Mouse (Mus musculus): ENCODE measurements around the gene Tmem267. TPM values are rescaled to one million over a fixed set of nuclear protein-coding genes. Genes with fewer than 3 reads are reported as not detected.
"Not testable (repeated sequence)": the region's sequence is repeated elsewhere in the genome, so short reads cannot be mapped to it uniquely, and the experiment has no call there.

The Tmem267 gene
- polyA plus RNA-seq, 1 experiment from 2014 or later, result 7.5 TPM

DNA sequence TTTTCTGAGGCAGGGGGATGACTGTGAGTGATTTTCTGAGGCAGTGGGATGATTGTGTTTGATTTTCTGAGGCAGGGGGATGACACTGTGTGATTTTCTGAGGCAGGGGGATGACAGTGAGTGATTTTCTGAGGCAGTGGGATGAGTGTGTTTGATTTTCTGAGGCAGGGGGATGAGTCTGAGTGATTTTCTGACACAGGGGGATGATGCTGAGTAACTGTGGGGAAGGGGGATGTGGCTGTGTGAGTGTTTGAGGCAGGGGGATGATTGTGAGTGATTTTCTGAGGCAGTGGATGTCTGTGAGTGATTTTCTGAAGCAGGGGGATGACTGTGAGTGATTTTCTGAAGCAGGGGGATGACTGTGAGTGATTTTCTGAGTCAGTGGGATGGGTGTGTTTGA, 110.6 kb downstream of the Tmem267 start:
- CTCF ChIA-PET; POLR2A ChIA-PET; in situ Hi-C loops (cut with MboI; ENCODE audit: low pct_unique_long_range_greater_than_20kb); DNase-seq (ENCODE audit: low read depth, low spot score); H3K27me3 ChIP-seq: not testable (repeated sequence)
- peak; percentile 24 for ATAC-seq

DNA sequence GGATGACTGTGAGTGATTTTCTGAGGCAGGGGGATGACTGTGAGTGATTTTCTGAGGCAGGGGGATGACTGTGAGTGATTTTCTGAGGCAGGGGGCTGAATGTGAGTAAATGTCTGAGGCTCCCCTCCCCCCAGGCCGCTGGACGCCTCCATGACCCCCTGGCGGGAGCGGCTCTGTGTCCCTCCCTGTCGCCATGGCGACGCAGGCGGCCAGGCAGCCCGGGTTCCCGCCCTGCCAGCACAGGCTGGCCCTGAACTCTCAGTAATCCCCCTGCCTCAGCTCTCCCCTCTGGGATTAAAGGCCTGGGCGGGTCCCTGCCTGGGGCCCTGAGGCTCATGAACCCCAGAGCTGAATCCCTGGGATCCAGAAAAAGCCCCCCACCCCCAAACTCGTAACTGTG, 111.2 kb downstream of the Tmem267 start:
- DNase-seq (ENCODE audit: low read depth, low spot score); H3K27me3 ChIP-seq; CTCF ChIA-PET; POLR2A ChIA-PET; in situ Hi-C loops (cut with MboI; ENCODE audit: low pct_unique_long_range_greater_than_20kb): not testable (repeated sequence)
- ATAC-seq, result peak; percentile 14

DNA sequence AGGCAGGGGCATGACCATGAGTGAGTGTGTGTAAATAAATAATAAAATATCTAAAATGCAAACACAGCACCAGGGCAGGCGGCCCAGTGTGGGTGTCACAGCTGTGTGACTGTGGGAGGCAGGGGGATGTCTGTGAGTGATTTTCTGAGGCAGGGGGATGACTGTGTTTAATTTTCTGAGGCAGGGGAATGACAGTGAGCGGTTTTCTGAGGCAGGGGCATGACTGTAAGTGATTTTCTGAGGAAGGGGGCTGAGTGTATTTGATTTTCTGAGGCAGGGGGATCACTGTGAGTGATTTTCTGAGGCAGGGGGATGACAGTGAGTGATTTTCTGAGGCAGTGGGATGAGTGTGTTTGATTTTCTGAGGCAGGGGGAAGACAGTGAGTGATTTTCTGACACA, 111.7 kb downstream of the Tmem267 start:
- CTCF ChIA-PET; H3K27me3 ChIP-seq; DNase-seq (ENCODE audit: low read depth, low spot score); in situ Hi-C loops (cut with MboI; ENCODE audit: low pct_unique_long_range_greater_than_20kb); POLR2A ChIA-PET; ATAC-seq: not testable (repeated sequence)

DNA sequence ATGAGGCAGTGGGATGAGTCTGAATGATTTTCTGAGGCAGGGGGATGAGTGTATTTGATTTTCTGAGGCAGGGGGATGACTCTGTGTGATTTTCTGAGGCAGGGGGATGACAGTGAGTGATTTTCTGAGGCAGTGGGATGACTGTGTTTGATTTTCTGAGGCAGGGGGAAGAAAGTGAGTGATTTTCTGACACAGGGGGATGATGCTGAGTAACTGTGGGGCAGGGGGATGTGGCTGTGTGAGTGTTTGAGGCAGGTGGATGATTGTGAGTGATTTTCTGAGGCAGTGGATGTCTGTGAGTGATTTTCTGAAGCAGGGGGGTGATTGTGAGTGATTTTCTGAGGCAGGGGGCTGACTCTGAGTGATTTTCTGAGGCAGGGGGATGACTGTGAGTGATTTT, 112.3 kb downstream of the Tmem267 start:
- POLR2A ChIA-PET; CTCF ChIA-PET; DNase-seq (ENCODE audit: low read depth, low spot score); H3K27me3 ChIP-seq; in situ Hi-C loops (cut with MboI; ENCODE audit: low pct_unique_long_range_greater_than_20kb); ATAC-seq: not testable (repeated sequence)

DNA sequence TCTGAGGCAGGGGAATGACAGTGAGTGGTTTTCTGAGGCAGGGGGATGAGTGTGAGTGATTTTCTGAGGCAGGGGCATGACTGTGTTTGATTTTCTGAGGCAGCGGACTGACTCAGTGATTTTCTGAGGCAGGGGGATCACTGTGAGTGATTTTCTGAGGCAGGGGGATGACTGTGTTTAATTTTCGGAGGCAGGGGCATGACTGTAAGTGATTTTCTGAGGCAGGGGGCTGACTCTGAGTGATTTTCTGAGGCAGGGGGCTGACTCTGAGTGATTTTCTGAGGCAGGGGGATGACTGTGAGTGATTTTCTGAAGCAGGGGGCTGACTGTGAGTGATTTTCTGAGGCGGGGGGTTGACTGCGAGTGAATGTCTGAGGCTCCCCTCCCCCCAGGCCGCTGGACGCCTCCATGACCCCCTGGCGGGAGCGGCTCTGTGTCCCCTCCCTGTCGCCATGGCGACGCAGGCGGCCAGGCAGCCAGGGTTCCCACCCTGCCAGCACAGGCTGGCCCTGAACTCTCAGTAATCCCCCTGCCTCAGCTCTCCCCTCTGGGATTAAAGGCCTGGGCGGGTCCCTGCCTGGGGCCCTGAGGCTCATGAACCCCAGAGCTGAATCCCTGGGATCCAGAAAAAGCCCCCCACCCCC, 115.0 kb downstream of the Tmem267 start:
- ATAC-seq; in situ Hi-C loops (cut with MboI; ENCODE audit: low pct_unique_long_range_greater_than_20kb); H3K27me3 ChIP-seq; CTCF ChIA-PET; POLR2A ChIA-PET; DNase-seq (ENCODE audit: low read depth, low spot score): not testable (repeated sequence)

DNA sequence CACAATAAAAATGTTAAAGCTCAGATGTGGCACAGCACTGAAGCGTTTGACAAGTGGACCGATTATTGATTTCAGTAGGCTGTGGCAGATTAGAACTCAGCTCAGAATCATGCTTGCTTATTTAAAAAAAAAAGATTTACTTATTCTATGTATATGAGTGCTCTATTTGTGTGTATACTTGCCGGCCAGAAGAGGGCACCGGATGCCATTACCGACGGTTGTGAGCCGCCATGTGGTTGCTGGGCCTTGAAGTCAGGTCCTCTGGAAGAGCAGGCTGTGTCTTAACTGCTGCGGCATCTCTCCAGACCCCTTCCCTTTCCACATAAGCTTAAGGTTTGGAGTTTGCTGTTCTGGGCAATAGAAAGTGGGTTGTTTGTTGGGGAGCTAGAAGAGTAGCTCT, 116.1 kb downstream of the Tmem267 start:
- POLR2A ChIA-PET; in situ Hi-C loops (cut with MboI; ENCODE audit: low pct_unique_long_range_greater_than_20kb); CTCF ChIA-PET; ATAC-seq; H3K27me3 ChIP-seq; DNase-seq (ENCODE audit: low read depth, low spot score): not testable (repeated sequence)

DNA sequence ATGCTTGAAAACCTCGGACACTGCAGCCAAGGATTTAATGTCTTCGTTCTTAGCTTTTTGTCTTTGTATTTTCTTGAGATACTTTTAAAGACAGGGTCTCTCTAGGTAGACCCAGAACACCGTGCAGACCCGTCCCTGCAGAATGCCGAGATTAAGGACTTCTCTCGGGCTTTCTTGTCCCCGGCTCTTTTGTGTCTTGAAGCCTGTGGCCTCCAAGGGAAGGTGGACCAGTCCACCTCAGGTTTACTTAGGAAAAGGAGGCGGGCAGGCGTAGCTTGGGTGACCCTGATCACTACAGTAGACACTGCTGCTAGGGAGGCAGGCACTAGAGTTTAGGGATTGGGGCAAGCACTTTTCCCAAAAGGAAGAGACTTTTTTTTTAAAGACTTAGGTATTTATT, 116.5 kb downstream of the Tmem267 start:
- CTCF ChIA-PET; H3K27me3 ChIP-seq; DNase-seq (ENCODE audit: low read depth, low spot score); ATAC-seq; in situ Hi-C loops (cut with MboI; ENCODE audit: low pct_unique_long_range_greater_than_20kb); POLR2A ChIA-PET: not testable (repeated sequence)

DNA sequence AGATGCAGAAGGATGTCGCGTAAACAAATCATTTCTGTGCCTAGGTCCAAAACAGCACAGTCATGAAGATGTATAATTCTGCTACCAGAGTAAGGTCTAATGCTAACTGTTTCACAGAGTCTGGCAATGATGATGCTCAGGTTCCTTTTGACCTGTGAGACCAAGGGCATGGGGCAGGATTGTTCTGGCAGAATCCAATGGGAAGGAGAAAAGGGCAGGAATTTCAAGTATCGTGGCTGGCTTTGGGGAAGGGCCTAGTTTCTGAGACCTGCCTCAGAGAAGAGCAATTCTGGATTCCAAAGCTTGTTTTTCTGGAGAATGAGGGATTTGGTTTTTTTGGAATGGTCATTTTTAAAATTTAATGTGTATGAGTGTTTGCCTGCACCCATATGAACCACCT, 131.0 kb downstream of the Tmem267 start:
- H3K27me3 ChIP-seq, result no peaks in the 10 kb centered on the region
- ATAC-seq, result no peak
- CTCF ChIA-PET, result interaction anchor here (1.4 kb wide), 1 partner anchor 26 kb away, joined by 3 read pairs; no protein-coding TSS in a partner anchor
- no peak for TF ChIP-seq CTCF (IDR thresholded peaks at IDR 0.05)
- POLR2A ChIA-PET, result no interaction called here
- in situ Hi-C loops (cut with MboI; ENCODE audit: low pct_unique_long_range_greater_than_20kb), result no loop called here
- no peak for DNase-seq (ENCODE audit: low read depth, low spot score)

DNA sequence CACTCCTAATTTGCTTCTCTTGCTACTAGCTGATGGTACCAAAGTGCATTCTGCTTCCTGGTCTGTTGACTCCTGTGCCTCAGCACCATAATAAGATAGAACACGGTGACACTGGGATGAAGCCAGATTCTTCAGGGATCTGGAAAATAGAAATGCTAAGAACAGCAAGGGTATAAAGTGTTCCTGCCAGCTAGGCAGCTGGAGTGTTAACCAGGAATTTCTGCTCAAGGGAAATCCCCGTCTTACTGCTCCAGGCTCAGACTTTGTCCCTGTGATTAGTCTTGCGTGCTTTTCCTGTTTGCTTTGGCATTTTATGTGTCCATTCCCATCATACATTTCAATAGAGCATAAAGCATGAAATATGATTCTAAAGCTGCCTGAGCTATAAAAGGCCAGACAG, 131.9 kb downstream of the Tmem267 start:
- CTCF ChIA-PET, result interaction anchor here (0.8 to 1.4 kb wide), 3 partner anchors 8 to 58 kb away, joined by 3 read pairs; no protein-coding TSS in a partner anchor
- H3K27me3 ChIP-seq, result no peaks in the 10 kb centered on the region
- DNase-seq (ENCODE audit: low read depth, low spot score) (no peak), ATAC-seq (peak; percentile 87)
- in situ Hi-C loops (cut with MboI; ENCODE audit: low pct_unique_long_range_greater_than_20kb), result no loop called here
- TF ChIP-seq CTCF (IDR thresholded peaks at IDR 0.05), result no peak
- POLR2A ChIA-PET, result no interaction called here

DNA sequence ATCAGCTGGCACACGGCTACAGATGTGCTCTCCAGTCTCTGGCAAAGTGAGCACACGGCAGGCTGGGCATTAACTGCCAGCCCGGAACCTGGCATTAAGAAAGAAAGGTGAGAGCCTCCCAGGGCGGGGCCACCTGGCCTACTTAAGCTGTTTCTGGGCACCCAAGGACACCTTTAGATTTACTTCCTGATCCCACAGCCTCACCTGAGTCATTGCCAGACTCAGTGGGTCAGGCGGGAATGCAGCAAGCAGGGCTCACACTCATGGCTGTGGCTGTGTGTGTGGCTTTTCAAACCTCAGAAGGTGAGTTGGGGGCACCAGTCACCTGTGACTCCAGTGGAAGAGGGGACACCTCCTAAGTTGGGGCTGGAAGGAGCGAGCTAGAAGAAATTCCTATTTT, 135.8 kb downstream of the Tmem267 start, which contains the start of gene Ccl28:
Gene Ccl28 (plus strand): TSS at position 186 of the 400 bp plus-strand sequence.
- POLR2A ChIA-PET, result interaction anchor here (0.6 kb wide), 1 partner anchor 143 kb away, joined by 5 read pairs; no protein-coding TSS in a partner anchor
- ATAC-seq (no peak), DNase-seq (ENCODE audit: low read depth, low spot score) (no peak)
- no peak for TF ChIP-seq CTCF (IDR thresholded peaks at IDR 0.05)
- CTCF ChIA-PET, result no interaction called here
- in situ Hi-C loops (cut with MboI; ENCODE audit: low pct_unique_long_range_greater_than_20kb), result no loop called here
- no peaks in the 10 kb centered on the region for H3K27me3 ChIP-seq

DNA sequence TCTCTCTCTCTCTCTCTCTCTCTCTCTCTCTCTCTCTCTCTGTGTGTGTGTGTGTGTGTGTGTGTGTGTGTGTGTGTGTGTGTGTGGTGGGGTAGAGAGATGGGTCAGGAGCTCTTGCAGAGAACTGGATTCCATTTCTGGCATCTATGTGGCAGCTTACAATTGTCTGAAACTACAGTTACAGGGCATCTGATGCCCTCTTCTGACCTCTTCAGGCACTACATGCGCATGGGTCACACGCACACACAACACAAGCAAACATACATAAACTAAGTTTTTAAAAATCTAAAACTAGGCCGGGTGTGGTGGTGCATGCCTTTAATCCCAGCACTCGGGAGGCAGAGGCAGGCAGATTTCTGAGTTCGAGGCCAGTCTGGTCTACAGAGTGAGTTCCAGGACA, 138.1 kb downstream of the Tmem267 start:
- ATAC-seq; H3K27me3 ChIP-seq; in situ Hi-C loops (cut with MboI; ENCODE audit: low pct_unique_long_range_greater_than_20kb); POLR2A ChIA-PET; DNase-seq (ENCODE audit: low read depth, low spot score): not testable (repeated sequence)
- CTCF ChIA-PET, result interaction anchor here (1.0 to 1.5 kb wide), 4 partner anchors 11 to 191 kb away, joined by 3 to 7 read pairs (median 4); no protein-coding TSS in a partner anchor
- peak; percentile 72 for TF ChIP-seq CTCF (IDR thresholded peaks at IDR 0.05)
